Mouse (Mus musculus) forebrain, embryonic 11.5 days (tissue): Measurements from ENCODE around the gene Ier2. TPM values are rescaled to one million over a fixed set of nuclear protein-coding genes. Genes with fewer than 3 reads are reported as not detected.

Source experiments
- ATAC-seq: fragments of 200-750 bp; cut with Nextera tagmentation; replicated peaks from 2 replicates; pipeline ENCODE4 v1.8.0; 2017; ENCODE audit warnings: moderate TSS enrichment; ENCODE audit not compliant: low FRiP score
- DNase-seq: peaks from one replicate; pipeline ENCODE4 v3.0.0-alpha.2; 2017; ENCODE audit warnings: low spot score
- H3K27ac ChIP-seq: fragments of 300-500 bp; sonication (generic); 2 replicates; pipeline ENCODE4 v1.5.1; 2014; ENCODE audit warnings: low read depth, low read length
- H3K27me3 ChIP-seq: fragments of 300-500 bp; sonication (generic); 2 replicates; pipeline ENCODE4 v1.6.1; 2014; ENCODE audit warnings: mild to moderate bottlenecking, low read length, mixed read lengths; ENCODE audit not compliant: control insufficient read depth, insufficient read depth
- H3K36me3 ChIP-seq: fragments of 300-500 bp; sonication (generic); 2 replicates; pipeline ENCODE4 v1.6.1; 2014; ENCODE audit warnings: mild to moderate bottlenecking, low read length, moderate library complexity, mixed read lengths; ENCODE audit not compliant: control insufficient read depth, insufficient read depth
- H3K4me1 ChIP-seq: fragments of 300-500 bp; sonication (generic); replicated peaks from 2 replicates; pipeline ENCODE4 v1.6.1; 2014; ENCODE audit warnings: low read length, mixed read lengths; ENCODE audit not compliant: control insufficient read depth, insufficient read depth
- H3K4me2 ChIP-seq: fragments of 300-500 bp; sonication (generic); 2 replicates; pipeline ENCODE4 v1.6.1; 2014; ENCODE audit warnings: low read depth, mild to moderate bottlenecking, low read length, moderate library complexity, mixed read lengths; ENCODE audit not compliant: severe bottlenecking
- H3K4me3 ChIP-seq: fragments of 300-500 bp; sonication (generic); 2 replicates; pipeline ENCODE4 v1.5.1; 2014; ENCODE audit warnings: low read depth, low read length
- H3K9ac ChIP-seq: fragments of 300-500 bp; sonication (generic); 2 replicates; pipeline ENCODE4 v1.6.1; 2014; ENCODE audit warnings: low read length
- H3K9me3 ChIP-seq: fragments of 300-500 bp; sonication (generic); 2 replicates; pipeline ENCODE4 v1.6.1; 2016; ENCODE audit warnings: low read length, mixed read lengths; ENCODE audit not compliant: control insufficient read depth
- WGBS: fragments of 180-500 bp; shearing (Covaris S2); extraction: QIAGEN DNeasy Blood & Tissue Kit; methylation state at CpG from one replicate; pipeline ENCODE4 v1.1.7; 2014; 5-methylcytosine and 5-hydroxymethylcytosine counted together
- polyA plus RNA-seq: library from polyadenylated mRNA; unstranded; fragments of >200 nt; fragmentation: Nextera tagmentation; extraction: Ambion mirVana; gene quantifications from 2 replicates; pipeline ENCODE4 v1.2.1, GENCODE M21; 2014

The Ier2 gene
- polyA plus RNA-seq, 1 experiment from 2014 or later = 68.7 TPM

GRCm38 (mm10) chr8:84614512-84615223 lies 48.0 kb downstream of the Ier2 start:
- H3K9me3 ChIP-seq = no peaks in the 10 kb centered on the region
- 39% methylated on average over 16 of the region's 16 CpGs for WGBS
- DNase-seq (peak; percentile 60), ATAC-seq (no peak)
- H3K9ac ChIP-seq = no peak overlapping the region
- H3K36me3 ChIP-seq = no peaks in the 10 kb centered on the region
- H3K4me3 ChIP-seq = no peak overlapping the region
- H3K4me2 ChIP-seq = no peak overlapping the region
- H3K27me3 ChIP-seq = no peaks in the 10 kb centered on the region; the same call in 1 of the 2 replicates
- no peak overlapping the region for H3K27ac ChIP-seq
- peaks cover 9% of the 10 kb centered on the region; the same call in 1 of the 2 replicates for H3K4me1 ChIP-seq

Other genes starting within 250 kb of the Ier2 start
- 52.7 and 72.3 TPM in 2 replicates for gene Trmt1, start 23.5 kb upstream of the Ier2 start, polyA plus RNA-seq
- gene Nacc1, start 25.0 kb upstream of the Ier2 start, polyA plus RNA-seq = 34.6 and 37.7 TPM in 2 replicates
- gene Lyl1, start 38.6 kb upstream of the Ier2 start, polyA plus RNA-seq = 5.0 and 5.7 TPM in 2 replicates
- gene G430095P16Rik, start 60.2 kb upstream of the Ier2 start, polyA plus RNA-seq = 3.0 and 3.1 TPM in 2 replicates
- 7.7 and 8.9 TPM in 2 replicates for gene Nfix, start 137.5 kb upstream of the Ier2 start, polyA plus RNA-seq
- gene Dand5, start 160.0 kb upstream of the Ier2 start, polyA plus RNA-seq = 5.5 and 6.4 TPM in 2 replicates
- gene Gadd45gip1, start 168.7 kb upstream of the Ier2 start, polyA plus RNA-seq = 41.0 and 44.3 TPM in 2 replicates
- 102 and 110 TPM in 2 replicates for gene Rad23a, start 177.8 kb upstream of the Ier2 start, polyA plus RNA-seq
- 722 and 731 TPM in 2 replicates for gene Calr, start 184.1 kb upstream of the Ier2 start, polyA plus RNA-seq
- gene Farsa, start 194.1 kb upstream of the Ier2 start, polyA plus RNA-seq = 112 and 120 TPM in 2 replicates
- 86.2 and 87.8 TPM in 2 replicates for gene Syce2, start 209.3 kb upstream of the Ier2 start, polyA plus RNA-seq
- gene Gcdh, start 231.1 kb upstream of the Ier2 start, polyA plus RNA-seq = 37.8 and 39.6 TPM in 2 replicates
- gene Klf1, start 239.1 kb upstream of the Ier2 start, polyA plus RNA-seq = 14.2 and 17.5 TPM in 2 replicates
- gene Dnase2a, start 245.7 kb upstream of the Ier2 start, polyA plus RNA-seq = 7.2 and 9.5 TPM in 2 replicates